Mouse (Mus musculus) ovary, adult 18-20 months (tissue): ENCODE measurements around the gene Galnt4.

Source experiments
- DNase-seq: peaks from one replicate; pipeline ENCODE4 v3.0.0; 2022; ENCODE audit warnings: low spot score, mixed read lengths

The Galnt4 gene

GRCm38 (mm10) chr10:99107964-99108363 lies at the start of gene Galnt4:
Gene Galnt4, plus strand, starts transcription at chr10:99108159.
- DNase-seq: peak; percentile 76

- DNase-seq: no peak
These were observed 47.4 kb upstream of the Galnt4 start for GRCm38 (mm10) chr10:99060588-99060987.

GRCm38 (mm10) chr10:99061418-99061817 lies 46.5 kb upstream of the Galnt4 start:
- DNase-seq: no peak

- DNase-seq: no peak
These were observed 45.4 kb upstream of the Galnt4 start for GRCm38 (mm10) chr10:99062546-99062945.

- no peak for DNase-seq
These were observed 31.7 kb upstream of the Galnt4 start for GRCm38 (mm10) chr10:99076113-99076895.

GRCm38 (mm10) chr10:99078621-99079020 lies 29.3 kb upstream of the Galnt4 start:
- DNase-seq: no peak

GRCm38 (mm10) chr10:99081569-99081990 lies 26.4 kb upstream of the Galnt4 start:
- DNase-seq: no peak

GRCm38 (mm10) chr10:99083431-99084003 lies 24.4 kb upstream of the Galnt4 start:
- peak; percentile 19 for DNase-seq

GRCm38 (mm10) chr10:99084397-99085239 lies 23.3 kb upstream of the Galnt4 start:
- DNase-seq: peak; percentile 55

- no peak for DNase-seq
These were observed 22.7 kb upstream of the Galnt4 start for GRCm38 (mm10) chr10:99085240-99085587.

- no peak for DNase-seq
These were observed 21.9 kb upstream of the Galnt4 start for GRCm38 (mm10) chr10:99086029-99086428.

GRCm38 (mm10) chr10:99089906-99090305 lies 18.1 kb upstream of the Galnt4 start:
- DNase-seq: no peak

GRCm38 (mm10) chr10:99093364-99093763 lies 14.6 kb upstream of the Galnt4 start:
- DNase-seq: no peak

GRCm38 (mm10) chr10:99095114-99095513 lies 12.8 kb upstream of the Galnt4 start:
- DNase-seq: no peak

GRCm38 (mm10) chr10:99097374-99097773 lies 10.6 kb upstream of the Galnt4 start:
- DNase-seq: no peak

GRCm38 (mm10) chr10:99105522-99105921 lies 2.4 kb upstream of the Galnt4 start:
- no peak for DNase-seq

- DNase-seq: no peak
These were observed 1.7 kb upstream of the Galnt4 start for GRCm38 (mm10) chr10:99106311-99106702.

GRCm38 (mm10) chr10:99106703-99107631 lies 992 bp upstream of the Galnt4 start, which contains the start of gene Poc1b:
Gene Poc1b, plus strand, starts transcription at chr10:99107036.
- DNase-seq: peak; percentile 71

GRCm38 (mm10) chr10:99108431-99108982 lies 548 bp downstream of the Galnt4 start:
- no peak for DNase-seq

GRCm38 (mm10) chr10:99113533-99113932 lies 5.6 kb downstream of the Galnt4 start:
- no peak for DNase-seq

- no peak for DNase-seq
These were observed 6.3 kb downstream of the Galnt4 start for GRCm38 (mm10) chr10:99114295-99114694.
